Mouse (Mus musculus): ENCODE data around the gene Iqschfp.

DNA sequence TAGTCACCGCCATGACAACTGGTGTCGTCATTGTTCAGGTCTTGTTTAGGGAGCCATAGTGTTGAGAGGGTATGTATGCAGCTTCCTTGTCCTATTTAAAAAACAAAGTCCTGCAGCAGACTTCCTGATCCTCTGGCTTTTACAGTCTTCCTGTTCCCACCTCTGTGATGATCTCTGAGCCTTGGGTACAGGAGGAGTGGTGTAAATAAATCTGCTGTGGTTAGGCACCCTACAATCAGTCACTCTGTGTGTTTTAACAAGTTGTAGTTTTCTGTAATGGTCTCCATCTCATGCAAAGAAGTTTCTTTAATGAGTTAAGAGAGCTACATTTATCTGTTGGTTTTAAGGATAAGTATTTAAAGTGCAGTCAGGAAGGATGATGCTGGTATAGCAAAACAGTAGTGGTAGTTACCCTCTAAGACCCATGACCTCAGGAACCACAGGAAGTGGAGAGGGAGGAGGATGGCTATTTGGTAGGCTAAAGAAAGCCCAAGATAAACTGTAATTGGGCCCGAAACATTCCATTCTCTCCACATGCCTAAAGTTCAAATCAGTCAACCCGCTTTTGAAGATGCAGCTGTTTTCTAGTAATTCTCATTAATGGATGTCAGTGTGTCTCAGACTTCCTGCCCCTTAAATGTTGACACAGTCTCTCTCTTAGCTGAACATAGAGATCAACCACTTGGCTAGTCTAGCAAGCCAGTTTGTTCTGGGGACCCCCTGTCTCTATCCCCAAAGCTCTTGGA is 764.7 kb downstream of the Iqschfp start:
- TF ChIP-seq CTCF (IDR thresholded peaks at IDR 0.05; ENCODE audit: control insufficient read depth, insufficient read depth, insufficient read length) (no peak), CEBPB (IDR thresholded peaks at IDR 0.05; ENCODE audit: low read depth) (no peak)

Data from C2C12 (cell line).